Mouse (Mus musculus) heart, embryonic 12.5 days (tissue): ENCODE measurements around the gene Ano5. TPM values are rescaled to one million over a fixed set of nuclear protein-coding genes. Genes with fewer than 3 reads are reported as not detected.

ENCODE experiments used
- ATAC-seq: fragments of 200-750 bp; cut with Nextera tagmentation; 2 replicates; pipeline ENCODE4 v1.8.0; 2017; ENCODE audit warnings: moderate TSS enrichment, moderate library complexity; ENCODE audit not compliant: insufficient number of reproducible peaks, low FRiP score
- H3K27ac ChIP-seq: fragments of 300-500 bp; sonication (generic); 2 replicates; pipeline ENCODE4 v1.5.1; 2016; ENCODE audit warnings: mild to moderate bottlenecking, moderate library complexity; ENCODE audit not compliant: poor library complexity, severe bottlenecking
- H3K27me3 ChIP-seq: fragments of 300-500 bp; sonication (generic); replicated peaks from 2 replicates; pipeline ENCODE4 v1.6.1; 2016; ENCODE audit warnings: mild to moderate bottlenecking, moderate library complexity
- H3K36me3 ChIP-seq: fragments of 300-500 bp; sonication (generic); 2 replicates; pipeline ENCODE4 v1.6.1; 2016; ENCODE audit warnings: mild to moderate bottlenecking, moderate library complexity
- H3K4me1 ChIP-seq: fragments of 300-500 bp; sonication (generic); replicated peaks from 2 replicates; pipeline ENCODE4 v1.6.1; 2016; ENCODE audit warnings: mild to moderate bottlenecking
- H3K4me2 ChIP-seq: fragments of 300-500 bp; sonication (generic); 2 replicates; pipeline ENCODE4 v1.6.1; 2016; ENCODE audit warnings: mild to moderate bottlenecking, moderate library complexity
- H3K4me3 ChIP-seq: fragments of 300-500 bp; sonication (generic); 2 replicates; pipeline ENCODE4 v1.5.1; 2016; ENCODE audit warnings: mild to moderate bottlenecking
- H3K9ac ChIP-seq: fragments of 300-500 bp; sonication (generic); 2 replicates; pipeline ENCODE4 v1.6.1; 2016; ENCODE audit warnings: mild to moderate bottlenecking, moderate library complexity
- H3K9me3 ChIP-seq: fragments of 300-500 bp; sonication (generic); replicated peaks from 2 replicates; pipeline ENCODE4 v1.6.1; 2016; ENCODE audit warnings: mild to moderate bottlenecking, moderate library complexity
- WGBS: fragments of 180-500 bp; shearing (Covaris S2); methylation state at CpG from one replicate; pipeline ENCODE4 v1.1.7; 2016; 5-methylcytosine and 5-hydroxymethylcytosine counted together
- polyA plus RNA-seq: library from polyadenylated mRNA; unstranded; fragments of >200 nt; fragmentation: Nextera tagmentation; extraction: Ambion mirVana; gene quantifications from 2 replicates; pipeline ENCODE4 v1.2.1, GENCODE M21; 2016

Gene Ano5
- 0.49 and 0.62 TPM in 2 replicates for polyA plus RNA-seq

- Histone ChIP-seq H3K4me3 (peak within 1 kb of the TSS; percentile 56), H3K4me1 (0 out of 2 replicates have a peak, but pooled peaks cover 4% of the 10 kb centered on the region), H3K36me3 (no peaks in the 10 kb centered on the region), H3K4me2 (peak within 1 kb of the TSS; percentile 94), H3K9me3 (no peaks in the 10 kb centered on the region), H3K9ac (peak within 1 kb of the TSS; percentile 52; the same call in 1 of the 2 replicates), H3K27ac (no peak within 1 kb of the TSS), H3K27me3 (peaks cover 21% of the 10 kb centered on the region)
- WGBS, result 4% methylated on average over 45 of the region's 45 CpGs
- ATAC-seq, result peak; percentile 71; the same call in 1 of the 2 replicates
These were observed at the start of gene Ano5 for GRCm38 (mm10) chr7:51510671-51511651. TSS of gene Ano5 (plus strand) at chr7:51511029.

- Histone ChIP-seq H3K36me3 (no peaks in the 10 kb centered on the region), H3K4me1 (no peaks in the 10 kb centered on the region), H3K9ac (no peak overlapping the region), H3K4me3 (no peak overlapping the region), H3K9me3 (no peaks in the 10 kb centered on the region), H3K4me2 (no peak overlapping the region), H3K27me3 (no peaks in the 10 kb centered on the region), H3K27ac (no peak overlapping the region)
- 35% methylated on average over 2 of the region's 2 CpGs for WGBS
- ATAC-seq, result no peak
These were observed 11.4 kb upstream of the Ano5 start for GRCm38 (mm10) chr7:51499396-51499795.

DNA sequence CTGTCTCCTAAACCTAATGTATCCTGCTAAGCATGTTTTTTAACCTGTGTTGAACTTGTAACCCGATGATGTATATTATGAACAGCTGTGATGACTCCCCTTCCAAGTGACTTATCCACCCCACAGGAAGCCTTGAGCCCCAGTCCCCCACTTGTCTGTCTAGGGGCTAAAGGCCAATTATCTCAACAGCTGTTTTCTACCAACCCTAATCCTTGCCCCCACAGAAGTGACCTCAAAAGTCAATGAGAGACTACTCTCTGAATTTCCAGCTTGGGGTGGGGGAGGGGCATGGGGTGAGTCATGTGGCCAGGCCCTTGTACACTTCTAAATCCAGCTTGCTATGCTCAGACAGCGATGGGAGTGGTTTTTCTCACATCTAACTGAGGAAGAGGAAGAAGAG is 6.9 kb upstream of the Ano5 start:
- WGBS, result 52% methylated on average over 2 of the region's 2 CpGs
- no peak overlapping the region for H3K4me3 ChIP-seq
- no peaks in the 10 kb centered on the region for H3K27me3 ChIP-seq
- H3K4me1 ChIP-seq, result no peaks in the 10 kb centered on the region
- H3K27ac ChIP-seq, result no peak overlapping the region
- no peak overlapping the region for H3K4me2 ChIP-seq
- H3K9me3 ChIP-seq, result no peaks in the 10 kb centered on the region
- H3K36me3 ChIP-seq, result no peaks in the 10 kb centered on the region
- H3K9ac ChIP-seq, result no peak overlapping the region
- ATAC-seq, result no peak

DNA sequence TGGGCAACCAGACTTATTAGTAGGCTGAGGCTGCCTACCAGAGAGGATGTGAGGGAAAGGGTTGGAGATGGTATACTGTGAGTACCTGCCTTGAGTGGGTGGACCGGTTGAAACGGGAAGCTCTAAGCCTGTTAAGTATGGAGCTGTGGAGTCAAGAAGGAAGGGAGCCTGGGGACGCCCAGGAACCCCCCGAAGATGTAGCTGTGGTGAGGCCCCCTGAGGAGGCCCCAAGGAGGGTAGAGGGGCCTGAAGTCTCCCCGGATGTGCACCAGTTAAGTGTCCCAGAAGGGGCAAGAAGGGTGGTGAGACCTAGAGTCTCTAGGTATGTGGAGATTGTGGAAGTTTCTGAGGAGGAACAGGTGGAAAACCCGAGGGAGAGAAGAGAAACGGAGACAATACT is 682 bp upstream of the Ano5 start:
- Histone ChIP-seq H3K4me1 (0 out of 2 replicates have a peak, but pooled peaks cover 4% of the 10 kb centered on the region), H3K9me3 (no peaks in the 10 kb centered on the region), H3K4me3 (no peak overlapping the region), H3K36me3 (no peaks in the 10 kb centered on the region), H3K9ac (no peak overlapping the region), H3K27me3 (peaks cover 21% of the 10 kb centered on the region), H3K4me2 (peak overlapping the region; percentile 94), H3K27ac (no peak overlapping the region)
- 63% methylated on average over 7 of the region's 7 CpGs for WGBS
- no peak for ATAC-seq

- Histone ChIP-seq H3K36me3 (no peaks in the 10 kb centered on the region), H3K4me1 (no peaks in the 10 kb centered on the region), H3K9me3 (0 out of 2 replicates have a peak, but pooled peaks cover 2% of the 10 kb centered on the region), H3K4me3 (no peak overlapping the region), H3K4me2 (no peak overlapping the region), H3K9ac (no peak overlapping the region), H3K27me3 (no peaks in the 10 kb centered on the region), H3K27ac (no peak overlapping the region)
- ATAC-seq, result no peak
These were observed 28.5 kb downstream of the Ano5 start for GRCm38 (mm10) chr7:51539344-51539743.

DNA sequence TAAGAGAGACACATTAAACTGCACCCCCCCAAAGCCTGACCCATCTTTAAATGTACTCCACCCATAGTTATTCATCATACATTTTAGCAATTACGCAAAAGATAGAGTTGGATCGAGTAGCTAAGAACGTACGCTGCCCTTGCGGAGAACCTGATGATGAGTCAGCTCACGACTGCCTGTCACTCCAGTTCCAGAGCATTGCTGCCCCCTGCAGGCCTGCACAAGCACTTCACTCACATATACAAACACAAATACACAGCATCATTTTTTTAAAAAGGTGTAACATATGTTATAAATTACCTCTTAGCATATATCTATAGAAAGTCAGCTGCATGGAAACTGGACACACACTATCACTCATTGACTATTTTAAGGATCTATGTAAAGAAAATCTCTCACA is 29.9 kb downstream of the Ano5 start:
- 52% methylated on average over 6 of the region's 6 CpGs for WGBS
- H3K4me3 ChIP-seq, result no peak overlapping the region
- H3K36me3 ChIP-seq, result no peaks in the 10 kb centered on the region
- no peak overlapping the region for H3K4me2 ChIP-seq
- no peaks in the 10 kb centered on the region for H3K4me1 ChIP-seq
- no peak overlapping the region for H3K9ac ChIP-seq
- no peak overlapping the region for H3K27ac ChIP-seq
- 0 out of 2 replicates have a peak, but pooled peaks cover 2% of the 10 kb centered on the region for H3K9me3 ChIP-seq
- no peaks in the 10 kb centered on the region for H3K27me3 ChIP-seq
- no peak for ATAC-seq

DNA sequence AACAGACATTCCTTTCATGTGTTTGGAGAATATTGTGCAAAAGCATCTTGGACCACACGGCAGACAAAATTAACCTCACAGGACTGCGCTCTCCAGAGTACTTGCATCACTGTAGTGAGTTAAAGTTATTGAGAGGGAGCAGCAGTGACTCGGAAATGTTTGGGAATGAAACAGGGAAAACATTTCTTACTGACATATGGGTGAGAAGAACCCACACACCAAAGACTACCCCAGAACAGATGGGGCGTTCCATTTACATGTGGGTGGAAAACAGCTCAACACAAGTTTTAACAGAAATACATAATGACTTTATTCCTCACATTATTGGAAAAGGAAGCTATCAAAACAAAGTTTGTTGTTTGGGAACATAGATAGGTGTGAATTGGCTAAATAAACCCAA is 89.2 kb downstream of the Ano5 start:
- no peak for ATAC-seq
- H3K9ac ChIP-seq, result no peak overlapping the region
- H3K9me3 ChIP-seq, result no peaks in the 10 kb centered on the region
- 75% methylated on average over 4 of the region's 4 CpGs for WGBS
- H3K4me1 ChIP-seq, result no peaks in the 10 kb centered on the region
- no peak overlapping the region for H3K4me3 ChIP-seq
- H3K27me3 ChIP-seq, result no peaks in the 10 kb centered on the region
- H3K27ac ChIP-seq, result no peak overlapping the region
- H3K36me3 ChIP-seq, result no peaks in the 10 kb centered on the region
- H3K4me2 ChIP-seq, result no peak overlapping the region

DNA sequence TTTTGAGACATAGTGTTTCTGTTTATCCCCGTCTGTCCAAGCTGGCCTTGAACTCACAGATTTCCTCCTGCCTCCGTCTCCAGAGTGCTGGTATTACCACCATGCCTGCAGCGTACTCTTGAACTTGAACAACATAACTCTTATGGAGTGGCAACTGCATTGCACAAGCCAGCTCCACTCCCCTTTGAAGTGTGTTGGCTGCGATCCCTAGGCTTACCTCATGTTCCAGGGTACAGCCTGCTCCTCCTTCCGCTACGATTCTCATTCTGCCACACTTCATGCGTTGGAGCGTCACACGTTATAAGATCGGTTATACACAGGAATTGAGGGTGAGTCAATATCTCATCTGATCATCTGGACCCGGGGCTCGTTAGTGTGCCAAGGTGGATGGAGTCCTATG is 92.9 kb downstream of the Ano5 start:
- H3K4me3 ChIP-seq, result no peak overlapping the region
- H3K27me3 ChIP-seq, result no peaks in the 10 kb centered on the region
- H3K27ac ChIP-seq, result no peak overlapping the region
- H3K4me2 ChIP-seq, result no peak overlapping the region
- ATAC-seq, result no peak
- H3K4me1 ChIP-seq, result no peaks in the 10 kb centered on the region
- H3K9ac ChIP-seq, result no peak overlapping the region
- H3K36me3 ChIP-seq, result no peaks in the 10 kb centered on the region
- no peaks in the 10 kb centered on the region for H3K9me3 ChIP-seq
- 84% methylated on average over 12 of the region's 12 CpGs for WGBS

DNA sequence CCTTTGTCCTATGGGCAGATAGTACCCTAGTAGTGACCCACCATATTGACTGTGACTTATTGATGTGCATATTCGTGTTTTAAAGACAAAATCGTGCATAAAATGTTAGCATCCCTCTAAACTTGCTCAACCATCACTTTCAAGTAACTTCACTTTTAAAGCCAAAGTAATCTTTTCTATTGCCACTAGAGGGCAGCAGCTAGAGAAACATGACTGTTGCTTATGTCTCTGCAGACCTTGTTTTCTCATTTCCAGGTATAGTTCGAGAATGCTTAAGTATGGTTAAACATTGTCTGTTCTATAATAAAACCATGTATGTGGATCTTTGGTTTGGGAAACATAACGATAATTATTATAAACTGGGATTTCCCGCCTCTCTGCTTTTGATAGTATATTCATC is 103.6 kb downstream of the Ano5 start:
- ATAC-seq, result no peak
- WGBS, result 35% methylated on average over 5 of the region's 5 CpGs
- no peak overlapping the region for H3K4me3 ChIP-seq
- no peaks in the 10 kb centered on the region for H3K9me3 ChIP-seq
- 0 out of 2 replicates have a peak, but pooled peaks cover 4% of the 10 kb centered on the region for H3K27me3 ChIP-seq
- no peak overlapping the region for H3K27ac ChIP-seq
- no peaks in the 10 kb centered on the region for H3K36me3 ChIP-seq
- H3K4me1 ChIP-seq, result no peaks in the 10 kb centered on the region
- H3K4me2 ChIP-seq, result no peak overlapping the region
- H3K9ac ChIP-seq, result no peak overlapping the region

DNA sequence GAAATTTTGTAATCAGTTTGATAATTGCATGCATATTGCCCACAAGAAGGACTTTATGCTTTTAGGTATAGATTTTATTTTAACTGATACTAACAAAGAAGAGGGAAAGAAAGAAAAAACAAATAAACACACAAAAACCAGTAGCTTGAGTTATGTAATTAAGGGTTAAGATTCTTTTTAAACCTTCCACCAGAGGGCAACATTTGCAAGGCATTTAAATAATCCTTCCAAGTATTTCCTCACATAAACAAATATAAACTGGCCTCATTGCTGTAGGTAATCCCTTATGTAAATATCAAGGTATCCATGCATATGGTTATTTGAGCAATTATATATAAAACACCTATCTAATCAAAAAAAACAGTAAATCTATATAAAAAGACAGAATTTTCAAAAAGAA is 107.1 kb downstream of the Ano5 start:
- Histone ChIP-seq H3K4me2 (no peak overlapping the region), H3K36me3 (no peaks in the 10 kb centered on the region), H3K9me3 (no peaks in the 10 kb centered on the region), H3K27me3 (peaks cover 22% of the 10 kb centered on the region), H3K9ac (no peak overlapping the region), H3K27ac (no peak overlapping the region), H3K4me3 (no peak overlapping the region), H3K4me1 (no peaks in the 10 kb centered on the region)
- no peak for ATAC-seq

GRCm38 (mm10) chr7:51618412-51618811 is 107.6 kb downstream of the Ano5 start:
- Histone ChIP-seq H3K4me1 (no peaks in the 10 kb centered on the region), H3K27ac (no peak overlapping the region), H3K9ac (no peak overlapping the region), H3K4me2 (no peak overlapping the region), H3K27me3 (peaks cover 22% of the 10 kb centered on the region), H3K9me3 (no peaks in the 10 kb centered on the region), H3K4me3 (no peak overlapping the region), H3K36me3 (no peaks in the 10 kb centered on the region)
- 29% methylated on average over 2 of the region's 2 CpGs for WGBS
- no peak for ATAC-seq
